ENCODE assay signal across 8 mouse cellular contexts in genomic region chr13:21469097-21469496, GRCm38 (mm10). TPM values are rescaled to one million over a fixed set of nuclear protein-coding genes. Genes with fewer than 3 reads are reported as not detected.
DNase-seq lines count a peak whose midpoint lies in the region; ATAC-seq and TF ChIP-seq lines count a peak whose summit lies in the region.

No protein-coding gene starts in this region.

- intact Hi-C loops in heart, adult 2 months (cut with DNase I) = loop anchor here (5.0 kb wide), 2 partner anchors 67 to 107 kb away; partner anchors contain the start of genes Zkscan3 and Zscan12
- intact Hi-C loops in left cerebral cortex, postnatal 14 days (cut with DNase I) = no loop called here
- intact Hi-C loops in left cerebral cortex, adult 2 months (cut with DNase I) = loop anchor here (5.0 kb wide), 1 partner anchor 107 kb away; the partner anchor contains the start of gene Zscan12

- H3K9me3 ChIP-seq in heart, embryonic 16.5 days (replicated peaks; ENCODE audit: control insufficient read depth, low read length) = no peaks in the 10 kb centered on the region
- H3K9me3 ChIP-seq in embryonic facial prominence, embryonic 14.5 days (ENCODE audit: control insufficient read depth, low read length) = no peaks in the 10 kb centered on the region
- no peaks in the 10 kb centered on the region for H3K9me3 ChIP-seq in midbrain, embryonic 13.5 days

- ATAC-seq in heart, embryonic 16.5 days (replicated peaks; ENCODE audit: extremely low read depth, insufficient read depth, low FRiP score) = no peak
- ATAC-seq in embryonic facial prominence, embryonic 14.5 days (ENCODE audit: low read depth) = no peak
- ATAC-seq in midbrain, embryonic 13.5 days = no peak

- peak overlapping the region; percentile 76; the same call in 1 of the 2 replicates for H3K4me3 ChIP-seq in heart, embryonic 16.5 days (ENCODE audit: low read length)
- no peak overlapping the region; the same call in 1 of the 2 replicates for H3K4me3 ChIP-seq in heart, adult 2 months
- no peak overlapping the region for H3K4me3 ChIP-seq in embryonic facial prominence, embryonic 14.5 days (ENCODE audit: low read depth, low read length)
- peak overlapping the region; percentile 61; the same call in 1 of the 2 replicates for H3K4me3 ChIP-seq in midbrain, embryonic 13.5 days (replicated peaks)
- no peak overlapping the region for H3K4me3 ChIP-seq in left cerebral cortex, adult 2 months

- H3K4me2 ChIP-seq in heart, embryonic 16.5 days (ENCODE audit: low read depth, low read length) = peak overlapping the region; percentile 98
- H3K4me2 ChIP-seq in embryonic facial prominence, embryonic 14.5 days (ENCODE audit: low read depth, low read length) = peak overlapping the region; percentile 92
- peak overlapping the region; percentile 78 for H3K4me2 ChIP-seq in midbrain, embryonic 13.5 days (replicated peaks)

- H3K27me3 ChIP-seq in heart, embryonic 16.5 days (ENCODE audit: control insufficient read depth, insufficient read depth, low read length) = no peaks in the 10 kb centered on the region
- no peaks in the 10 kb centered on the region for H3K27me3 ChIP-seq in heart, adult 2 months (ENCODE audit: control insufficient read depth, insufficient read depth, low read length)
- H3K27me3 ChIP-seq in embryonic facial prominence, embryonic 14.5 days (replicated peaks; ENCODE audit: control insufficient read depth, insufficient read depth, low read length) = peaks cover 5% of the 10 kb centered on the region; the same call in 1 of the 2 replicates
- peaks cover 18% of the 10 kb centered on the region for H3K27me3 ChIP-seq in midbrain, embryonic 13.5 days

- no peak for TF ChIP-seq EP300 in heart, adult 2 months (IDR thresholded peaks at IDR 0.05; ENCODE audit: insufficient read depth, low read depth, low read length)

- no peak for TF ChIP-seq CTCF in heart, adult 2 months (IDR thresholded peaks at IDR 0.05)
- no peak for TF ChIP-seq CTCF in left cerebral cortex, adult 2 months (IDR thresholded peaks at IDR 0.05)

- 10% methylated on average over 9 of the region's 9 CpGs for WGBS in heart, embryonic 16.5 days
- WGBS in heart, adult 2 months = 23% methylated on average over 9 of the region's 9 CpGs
- 26% methylated on average over 9 of the region's 9 CpGs for WGBS in embryonic facial prominence, embryonic 14.5 days
- WGBS in midbrain, embryonic 13.5 days = 12% methylated on average over 9 of the region's 9 CpGs

- H3K79me2 ChIP-seq in heart, adult 2 months (replicated peaks; ENCODE audit: control insufficient read depth, insufficient read depth, low read length) = no peaks in the 10 kb centered on the region

- TF ChIP-seq POLR2A in heart, adult 2 months (IDR thresholded peaks at IDR 0.05; ENCODE audit: insufficient read depth, low read depth, low read length) = no peak

- H3K27ac ChIP-seq in heart, embryonic 16.5 days (ENCODE audit: low read length) = no peak overlapping the region
- H3K27ac ChIP-seq in heart, adult 2 months = no peak overlapping the region
- no peak overlapping the region for H3K27ac ChIP-seq in embryonic facial prominence, embryonic 14.5 days (replicated peaks; ENCODE audit: low read depth, low read length)
- no peak overlapping the region for H3K27ac ChIP-seq in midbrain, embryonic 13.5 days
- H3K27ac ChIP-seq in left cerebral cortex, adult 2 months = no peak overlapping the region

- DNase-seq in heart, adult 2 months = no peak
- no peak for DNase-seq in embryonic facial prominence, embryonic 14.5 days (ENCODE audit: low spot score)
- peak; percentile 9 for DNase-seq in induced T-regulatory cell, adult 2 months (ENCODE audit: low read depth)
- no peak for DNase-seq in left cerebral cortex, postnatal 14 days (ENCODE audit: low spot score in 2 of 2)
- DNase-seq in cerebellum, adult 11 months = no peak
- no peak for DNase-seq in left cerebral cortex, adult 2 months (ENCODE audit: extremely low spot score in 1 of 2, low spot score in 2 of 2)

- no peaks in the 10 kb centered on the region for H3K4me1 ChIP-seq in heart, embryonic 16.5 days (ENCODE audit: control insufficient read depth, insufficient read depth, low read length)
- no peaks in the 10 kb centered on the region; the same call in 1 of the 2 replicates for H3K4me1 ChIP-seq in heart, adult 2 months (ENCODE audit: control insufficient read depth, insufficient read depth, low read length)
- H3K4me1 ChIP-seq in embryonic facial prominence, embryonic 14.5 days (ENCODE audit: control insufficient read depth, insufficient read depth, low read length) = no peaks in the 10 kb centered on the region
- H3K4me1 ChIP-seq in midbrain, embryonic 13.5 days (replicated peaks) = 0 out of 2 replicates have a peak, but pooled peaks cover 4% of the 10 kb centered on the region

- no peaks in the 10 kb centered on the region for H3K36me3 ChIP-seq in heart, embryonic 16.5 days (ENCODE audit: control insufficient read depth, insufficient read depth)
- H3K36me3 ChIP-seq in heart, adult 2 months (ENCODE audit: control insufficient read depth, insufficient read depth, low read length) = no peaks in the 10 kb centered on the region
- H3K36me3 ChIP-seq in embryonic facial prominence, embryonic 14.5 days (ENCODE audit: control insufficient read depth, insufficient read depth, low read length) = no peaks in the 10 kb centered on the region
- no peaks in the 10 kb centered on the region for H3K36me3 ChIP-seq in midbrain, embryonic 13.5 days

- H3K9ac ChIP-seq in heart, embryonic 16.5 days (ENCODE audit: low read length) = peak overlapping the region; percentile 18; the same call in 1 of the 2 replicates
- no peak overlapping the region for H3K9ac ChIP-seq in heart, adult 2 months (ENCODE audit: low read depth, low read length)
- no peak overlapping the region for H3K9ac ChIP-seq in embryonic facial prominence, embryonic 14.5 days (ENCODE audit: low read depth, low read length)
- no peak overlapping the region for H3K9ac ChIP-seq in midbrain, embryonic 13.5 days (replicated peaks)

RNA-seq across cellular contexts. Expression of gene Nkapl, which starts 0.8 kb away (rescaled TPM):
- polyA plus RNA-seq in heart, embryonic 16.5 days (2015; fragmentation: Nextera tagmentation; extraction: Ambion mirVana) = 1.5 and 1.7 TPM in 2 replicates
- total RNA-seq in heart, adult 2 months (2021) = under 1 TPM; 0.34 to 0.99 TPM
- polyA plus RNA-seq in heart, adult 2 months (2012; rRNA removed) = 0.18 TPM in 1 of 2 replicates, not detected in the other
- polyA plus RNA-seq in embryonic facial prominence, embryonic 14.5 days (2014; fragmentation: Nextera tagmentation; extraction: Ambion mirVana) = 2.7 and 2.9 TPM in 2 replicates
- 3.8 and 4.1 TPM in 2 replicates for polyA plus RNA-seq in midbrain, embryonic 13.5 days (2015; fragmentation: Nextera tagmentation; extraction: Ambion mirVana)
- total RNA-seq in left cerebral cortex, postnatal 14 days (2021) = 1 to 10 TPM in 1 of 2 experiments, under 1 TPM in 1; 0.76 to 1.3 TPM
- under 1 TPM; 0.40 to 0.77 TPM for total RNA-seq in left cerebral cortex, adult 2 months (2021)

RNA-seq across cellular contexts. Expression of gene Zkscan4, which starts 9.6 kb away (rescaled TPM):
- polyA plus RNA-seq in heart, embryonic 16.5 days (2015; fragmentation: Nextera tagmentation; extraction: Ambion mirVana) = 1.9 and 2.2 TPM in 2 replicates
- 1 to 10 TPM in 1 of 2 experiments, under 1 TPM in 1; 0.77 to 1.1 TPM for total RNA-seq in heart, adult 2 months (2021)
- 0.47 and 0.94 TPM in 2 replicates for polyA plus RNA-seq in heart, adult 2 months (2012; rRNA removed)
- polyA plus RNA-seq in embryonic facial prominence, embryonic 14.5 days (2014; fragmentation: Nextera tagmentation; extraction: Ambion mirVana) = 3.3 and 3.4 TPM in 2 replicates
- polyA plus RNA-seq in midbrain, embryonic 13.5 days (2015; fragmentation: Nextera tagmentation; extraction: Ambion mirVana) = 9.4 and 9.5 TPM in 2 replicates
- total RNA-seq in left cerebral cortex, postnatal 14 days (2021) = 1 to 10 TPM; 7.2 to 7.3 TPM
- 1 to 10 TPM; 4.4 to 6.8 TPM for total RNA-seq in left cerebral cortex, adult 2 months (2021)

RNA-seq across cellular contexts. Expression of gene Gm10065, which starts 10.1 kb away (rescaled TPM):
- polyA plus RNA-seq in heart, embryonic 16.5 days (2015; fragmentation: Nextera tagmentation; extraction: Ambion mirVana) = not detected in 2 replicates
- total RNA-seq in heart, adult 2 months (2021) = not detected
- not detected in 2 replicates for polyA plus RNA-seq in heart, adult 2 months (2012; rRNA removed)
- not detected in 2 replicates for polyA plus RNA-seq in embryonic facial prominence, embryonic 14.5 days (2014; fragmentation: Nextera tagmentation; extraction: Ambion mirVana)
- polyA plus RNA-seq in midbrain, embryonic 13.5 days (2015; fragmentation: Nextera tagmentation; extraction: Ambion mirVana) = 3.7 TPM in 1 of 2 replicates, not detected in the other
- total RNA-seq in left cerebral cortex, postnatal 14 days (2021) = not detected
- not detected for total RNA-seq in left cerebral cortex, adult 2 months (2021)

RNA-seq across cellular contexts. Expression of gene Zscan26, which starts 15.6 kb away (rescaled TPM):
- polyA plus RNA-seq in heart, embryonic 16.5 days (2015; fragmentation: Nextera tagmentation; extraction: Ambion mirVana) = 25.2 and 25.8 TPM in 2 replicates
- total RNA-seq in heart, adult 2 months (2021) = 10 to 100 TPM; 21.8 TPM
- polyA plus RNA-seq in heart, adult 2 months (2012; rRNA removed) = 14.8 and 25.6 TPM in 2 replicates
- polyA plus RNA-seq in embryonic facial prominence, embryonic 14.5 days (2014; fragmentation: Nextera tagmentation; extraction: Ambion mirVana) = 14.1 and 14.9 TPM in 2 replicates
- polyA plus RNA-seq in midbrain, embryonic 13.5 days (2015; fragmentation: Nextera tagmentation; extraction: Ambion mirVana) = 25.8 and 25.9 TPM in 2 replicates
- 10 to 100 TPM; 33.9 to 39.7 TPM for total RNA-seq in left cerebral cortex, postnatal 14 days (2021)
- total RNA-seq in left cerebral cortex, adult 2 months (2021) = 10 to 100 TPM; 56.7 to 57.3 TPM

RNA-seq across cellular contexts. Expression of gene AK157302, which starts 25.9 kb away (rescaled TPM):
- polyA plus RNA-seq in heart, embryonic 16.5 days (2015; fragmentation: Nextera tagmentation; extraction: Ambion mirVana) = 0.77 and 4.1 TPM in 2 replicates
- 10 to 100 TPM; 25.4 to 27.3 TPM for total RNA-seq in heart, adult 2 months (2021)
- 0.82 and 2.0 TPM in 2 replicates for polyA plus RNA-seq in heart, adult 2 months (2012; rRNA removed)
- polyA plus RNA-seq in embryonic facial prominence, embryonic 14.5 days (2014; fragmentation: Nextera tagmentation; extraction: Ambion mirVana) = 0.11 and 0.79 TPM in 2 replicates
- 0.46 and 0.57 TPM in 2 replicates for polyA plus RNA-seq in midbrain, embryonic 13.5 days (2015; fragmentation: Nextera tagmentation; extraction: Ambion mirVana)
- 10 to 100 TPM; 18.1 to 19.7 TPM for total RNA-seq in left cerebral cortex, postnatal 14 days (2021)
- 10 to 100 TPM; 21.9 to 22.8 TPM for total RNA-seq in left cerebral cortex, adult 2 months (2021)

Comparison
In these comparisons a context has a peak if more than half of its experiments do, and no peak if none do; other contexts are left out.
1. H3K4me3 ChIP-seq: peak in heart, embryonic 16.5 days (single experiment) and midbrain, embryonic 13.5 days (single experiment); none in heart, adult 2 months (single experiment), embryonic facial prominence, embryonic 14.5 days (single experiment) and left cerebral cortex, adult 2 months (single experiment).
2. Peak in every context shown above with its lines, with median percentiles within 50 percentile points of each other: H3K4me2 ChIP-seq.